Mouse (Mus musculus): ENCODE results near the gene Ccdc24. TPM values are rescaled to one million over a fixed set of nuclear protein-coding genes. Genes with fewer than 3 reads are reported as not detected.

The Ccdc24 gene
- total and polyA plus RNA-seq, 2 experiments from 2014 or later = 0.27 to 1.4 TPM

- Histone ChIP-seq H3K9me3 (replicated peaks; ENCODE audit: control insufficient read depth, low read length) (no peaks in the 10 kb centered on the region), H3K27ac (ENCODE audit: low read depth) (no peak overlapping the region), H3K9ac (replicated peaks; ENCODE audit: low read depth, low read length) (no peak overlapping the region), H3K36me3 (replicated peaks; ENCODE audit: control insufficient read depth, insufficient read depth, low read length) (no peaks in the 10 kb centered on the region), H3K4me3 (ENCODE audit: low read depth, low read length) (no peak overlapping the region), H3K4me1 (ENCODE audit: control insufficient read depth, insufficient read depth) (peaks cover 4% of the 10 kb centered on the region; the same call in 1 of the 2 replicates), H3K27me3 (ENCODE audit: control insufficient read depth, insufficient read depth, low read length) (peaks cover 8% of the 10 kb centered on the region; the same call in 1 of the 2 replicates), H3K4me2 (ENCODE audit: low read depth, low read length) (no peak overlapping the region)
- no peak for ATAC-seq (ENCODE audit: insufficient read depth, low read depth)
- peak; percentile 34 for DNase-seq (ENCODE audit: low spot score)
- TF ChIP-seq EP300 (IDR thresholded peaks at IDR 0.05; ENCODE audit: low read depth) = no peak
- peak; percentile 77 for TF ChIP-seq CTCF (IDR thresholded peaks at IDR 0.05; ENCODE audit: low read depth)
- 17% methylated on average over 24 of the region's 24 CpGs for WGBS
Measured at GRCm38 (mm10) chr4:117867823-117868222, 4.5 kb downstream of the Ccdc24 start.

- Histone ChIP-seq H3K27ac (ENCODE audit: low read depth) (no peak overlapping the region), H3K27me3 (ENCODE audit: control insufficient read depth, insufficient read depth, low read length) (peaks cover 8% of the 10 kb centered on the region; the same call in 1 of the 2 replicates), H3K9me3 (replicated peaks; ENCODE audit: control insufficient read depth, low read length) (no peaks in the 10 kb centered on the region), H3K4me2 (ENCODE audit: low read depth, low read length) (no peak overlapping the region), H3K4me1 (ENCODE audit: control insufficient read depth, insufficient read depth) (no peaks in the 10 kb centered on the region), H3K9ac (replicated peaks; ENCODE audit: low read depth, low read length) (no peak overlapping the region), H3K4me3 (ENCODE audit: low read depth, low read length) (no peak overlapping the region), H3K36me3 (replicated peaks; ENCODE audit: control insufficient read depth, insufficient read depth, low read length) (no peaks in the 10 kb centered on the region)
- WGBS = 72% methylated on average over 6 of the region's 6 CpGs
- TF ChIP-seq EP300 (IDR thresholded peaks at IDR 0.05; ENCODE audit: low read depth) = no peak
- no peak for TF ChIP-seq CTCF (IDR thresholded peaks at IDR 0.05; ENCODE audit: low read depth)
- ATAC-seq (ENCODE audit: insufficient read depth, low read depth) (no peak), DNase-seq (ENCODE audit: low spot score) (no peak)
Measured at GRCm38 (mm10) chr4:117867000-117867399, 5.4 kb downstream of the Ccdc24 start.

- ATAC-seq (ENCODE audit: insufficient read depth, low read depth) = peak; percentile 84
- WGBS = 25% methylated on average over 9 of the region's 9 CpGs
- TF ChIP-seq CTCF (IDR thresholded peaks at IDR 0.05; ENCODE audit: low read depth) (no peak), EP300 (IDR thresholded peaks at IDR 0.05; ENCODE audit: low read depth) (no peak)
- H3K27me3 ChIP-seq (ENCODE audit: control insufficient read depth, insufficient read depth, low read length) = peaks cover 8% of the 10 kb centered on the region; the same call in 1 of the 2 replicates
- H3K9me3 ChIP-seq (replicated peaks; ENCODE audit: control insufficient read depth, low read length) = no peaks in the 10 kb centered on the region
- H3K36me3 ChIP-seq (replicated peaks; ENCODE audit: control insufficient read depth, insufficient read depth, low read length) = no peaks in the 10 kb centered on the region
- H3K4me2 ChIP-seq (ENCODE audit: low read depth, low read length) = no peak overlapping the region
- DNase-seq (ENCODE audit: low spot score) = peak; percentile 76
- H3K4me3 ChIP-seq (ENCODE audit: low read depth, low read length) = no peak overlapping the region
- no peaks in the 10 kb centered on the region for H3K4me1 ChIP-seq (ENCODE audit: control insufficient read depth, insufficient read depth)
- no peak overlapping the region for H3K27ac ChIP-seq (ENCODE audit: low read depth)
- H3K9ac ChIP-seq (replicated peaks; ENCODE audit: low read depth, low read length) = no peak overlapping the region
Measured at GRCm38 (mm10) chr4:117866083-117866482, 6.3 kb downstream of the Ccdc24 start.

- ATAC-seq (ENCODE audit: insufficient read depth, low read depth) (no peak), DNase-seq (ENCODE audit: low spot score) (no peak)
- H3K9ac ChIP-seq (replicated peaks; ENCODE audit: low read depth, low read length) = no peak overlapping the region
- no peaks in the 10 kb centered on the region for H3K36me3 ChIP-seq (replicated peaks; ENCODE audit: control insufficient read depth, insufficient read depth, low read length)
- H3K4me3 ChIP-seq (ENCODE audit: low read depth, low read length) = no peak overlapping the region
- no peaks in the 10 kb centered on the region for H3K27me3 ChIP-seq (ENCODE audit: control insufficient read depth, insufficient read depth, low read length)
- 49% methylated on average over 4 of the region's 4 CpGs for WGBS
- H3K9me3 ChIP-seq (replicated peaks; ENCODE audit: control insufficient read depth, low read length) = no peaks in the 10 kb centered on the region
- H3K4me1 ChIP-seq (ENCODE audit: control insufficient read depth, insufficient read depth) = no peaks in the 10 kb centered on the region
- H3K27ac ChIP-seq (ENCODE audit: low read depth) = no peak overlapping the region
- no peak overlapping the region for H3K4me2 ChIP-seq (ENCODE audit: low read depth, low read length)
- no peak for TF ChIP-seq CTCF (IDR thresholded peaks at IDR 0.05; ENCODE audit: low read depth)
Measured at GRCm38 (mm10) chr4:117862823-117863222, 9.5 kb downstream of the Ccdc24 start.

GRCm38 (mm10) chr4:117860570-117860969, 11.8 kb downstream of the Ccdc24 start:
- 68% methylated on average over 9 of the region's 9 CpGs for WGBS
- TF ChIP-seq EP300 (IDR thresholded peaks at IDR 0.05; ENCODE audit: low read depth) (no peak), CTCF (IDR thresholded peaks at IDR 0.05; ENCODE audit: low read depth) (no peak)
- Histone ChIP-seq H3K4me2 (ENCODE audit: low read depth, low read length) (no peak overlapping the region), H3K36me3 (replicated peaks; ENCODE audit: control insufficient read depth, insufficient read depth, low read length) (no peaks in the 10 kb centered on the region), H3K4me1 (ENCODE audit: control insufficient read depth, insufficient read depth) (no peaks in the 10 kb centered on the region), H3K9me3 (replicated peaks; ENCODE audit: control insufficient read depth, low read length) (no peaks in the 10 kb centered on the region), H3K27ac (ENCODE audit: low read depth) (no peak overlapping the region), H3K9ac (replicated peaks; ENCODE audit: low read depth, low read length) (no peak overlapping the region), H3K27me3 (ENCODE audit: control insufficient read depth, insufficient read depth, low read length) (no peaks in the 10 kb centered on the region), H3K4me3 (ENCODE audit: low read depth, low read length) (no peak overlapping the region)
- ATAC-seq (ENCODE audit: insufficient read depth, low read depth) = no peak
- no peak for DNase-seq (ENCODE audit: low spot score)

- WGBS = 55% methylated on average over 3 of the region's 3 CpGs
- no peaks in the 10 kb centered on the region for H3K9me3 ChIP-seq (replicated peaks; ENCODE audit: control insufficient read depth, low read length)
- DNase-seq (ENCODE audit: low spot score) (no peak), ATAC-seq (ENCODE audit: insufficient read depth, low read depth) (no peak; the same call in 1 of the 2 replicates)
- no peak overlapping the region for H3K9ac ChIP-seq (replicated peaks; ENCODE audit: low read depth, low read length)
- no peak for TF ChIP-seq EP300 (IDR thresholded peaks at IDR 0.05; ENCODE audit: low read depth)
- TF ChIP-seq CTCF (IDR thresholded peaks at IDR 0.05; ENCODE audit: low read depth) = peak; percentile 65
- H3K27me3 ChIP-seq (ENCODE audit: control insufficient read depth, insufficient read depth, low read length) = no peaks in the 10 kb centered on the region
- H3K36me3 ChIP-seq (replicated peaks; ENCODE audit: control insufficient read depth, insufficient read depth, low read length) = no peaks in the 10 kb centered on the region
- H3K27ac ChIP-seq (ENCODE audit: low read depth) = no peak overlapping the region
- no peaks in the 10 kb centered on the region for H3K4me1 ChIP-seq (ENCODE audit: control insufficient read depth, insufficient read depth)
- H3K4me3 ChIP-seq (ENCODE audit: low read depth, low read length) = no peak overlapping the region
- no peak overlapping the region for H3K4me2 ChIP-seq (ENCODE audit: low read depth, low read length)
Measured at GRCm38 (mm10) chr4:117858794-117859193, 13.6 kb downstream of the Ccdc24 start.
